Mouse (Mus musculus) hindbrain, embryonic 11.5 days (tissue): ENCODE results near the gene Zc3h18. TPM values are rescaled to one million over a fixed set of nuclear protein-coding genes. Genes with fewer than 3 reads are reported as not detected.

Source experiments
- ATAC-seq: fragments of 200-750 bp; cut with Nextera tagmentation; 2 replicates; pipeline ENCODE4 v1.8.0; 2017; ENCODE audit warnings: mild to moderate bottlenecking, moderate TSS enrichment, moderate library complexity; ENCODE audit not compliant: low FRiP score
- DNase-seq: peaks from one replicate; pipeline ENCODE4 v3.0.0-alpha.2; 2015; ENCODE audit warnings: low spot score
- H3K27ac ChIP-seq: fragments of 300-500 bp; sonication (generic); 2 replicates; pipeline ENCODE4 v1.5.1; 2014; ENCODE audit warnings: mild to moderate bottlenecking, low read depth, low read length
- H3K27me3 ChIP-seq: fragments of 300-500 bp; sonication (generic); 2 replicates; pipeline ENCODE4 v1.6.1; 2014; ENCODE audit warnings: mild to moderate bottlenecking, low read length, moderate library complexity, mixed read lengths; ENCODE audit not compliant: control insufficient read depth, insufficient read depth
- H3K36me3 ChIP-seq: fragments of 300-500 bp; sonication (generic); 2 replicates; pipeline ENCODE4 v1.6.1; 2014; ENCODE audit warnings: mild to moderate bottlenecking, low read length, moderate library complexity, mixed read lengths; ENCODE audit not compliant: control insufficient read depth, insufficient read depth
- H3K4me1 ChIP-seq: fragments of 300-500 bp; sonication (generic); replicated peaks from 2 replicates; pipeline ENCODE4 v1.6.1; 2014; ENCODE audit warnings: low read length, mixed read lengths; ENCODE audit not compliant: control insufficient read depth, insufficient read depth
- H3K4me2 ChIP-seq: fragments of 300-500 bp; sonication (generic); replicated peaks from 2 replicates; pipeline ENCODE4 v1.6.1; 2014; ENCODE audit warnings: mild to moderate bottlenecking, low read depth, low read length
- H3K4me3 ChIP-seq: fragments of 300-500 bp; sonication (generic); 2 replicates; pipeline ENCODE4 v1.5.1; 2014; ENCODE audit warnings: low read depth, low read length
- H3K9ac ChIP-seq: fragments of 300-500 bp; sonication (generic); 2 replicates; pipeline ENCODE4 v1.6.1; 2014; ENCODE audit warnings: low read depth, low read length
- H3K9me3 ChIP-seq: fragments of 300-500 bp; sonication (generic); 2 replicates; pipeline ENCODE4 v1.6.1; 2016; ENCODE audit warnings: low read length; ENCODE audit not compliant: control insufficient read depth
- WGBS: fragments of 180-500 bp; shearing (Covaris S2); extraction: QIAGEN DNeasy Blood & Tissue Kit; methylation state at CpG from one replicate; pipeline ENCODE4 v1.1.7; 2014; 5-methylcytosine and 5-hydroxymethylcytosine counted together
- polyA plus RNA-seq: library from polyadenylated mRNA; unstranded; fragments of >200 nt; fragmentation: Nextera tagmentation; extraction: Ambion mirVana; gene quantifications from 2 replicates; pipeline ENCODE4 v1.2.1, GENCODE M21; 2014

The Zc3h18 gene
- polyA plus RNA-seq, 1 experiment from 2014 or later, result 38.4 TPM

- H3K4me2 ChIP-seq, result no peak overlapping the region
- ATAC-seq (no peak), DNase-seq (no peak)
- WGBS, result 78% methylated on average over 10 of the region's 10 CpGs
- H3K9ac ChIP-seq, result no peak overlapping the region
- no peaks in the 10 kb centered on the region for H3K4me1 ChIP-seq
- H3K4me3 ChIP-seq, result no peak overlapping the region
- H3K27me3 ChIP-seq, result no peaks in the 10 kb centered on the region
- H3K36me3 ChIP-seq, result no peaks in the 10 kb centered on the region
- no peaks in the 10 kb centered on the region for H3K9me3 ChIP-seq
- no peak overlapping the region for H3K27ac ChIP-seq
Observed at GRCm38 (mm10) chr8:122368494-122368893, 7.9 kb upstream of the Zc3h18 start.

GRCm38 (mm10) chr8:122369665-122370064 is 6.7 kb upstream of the Zc3h18 start:
- Histone ChIP-seq H3K27me3 (no peaks in the 10 kb centered on the region), H3K4me1 (no peaks in the 10 kb centered on the region), H3K4me2 (no peak overlapping the region), H3K27ac (no peak overlapping the region), H3K9ac (no peak overlapping the region), H3K36me3 (no peaks in the 10 kb centered on the region), H3K4me3 (no peak overlapping the region), H3K9me3 (no peaks in the 10 kb centered on the region)
- ATAC-seq, result no peak
- 13% methylated on average over 9 of the region's 9 CpGs for WGBS
- DNase-seq, result peak; percentile 79

- Histone ChIP-seq H3K27ac (no peak overlapping the region), H3K4me3 (no peak overlapping the region), H3K9ac (no peak overlapping the region), H3K9me3 (no peaks in the 10 kb centered on the region), H3K36me3 (no peaks in the 10 kb centered on the region), H3K4me1 (no peaks in the 10 kb centered on the region), H3K4me2 (no peak overlapping the region), H3K27me3 (no peaks in the 10 kb centered on the region)
- ATAC-seq, result no peak
- no peak for DNase-seq
- WGBS, result 77% methylated on average over 6 of the region's 6 CpGs
Observed at GRCm38 (mm10) chr8:122371706-122372105, 4.7 kb upstream of the Zc3h18 start.

GRCm38 (mm10) chr8:122375320-122375719 is 1.1 kb upstream of the Zc3h18 start:
- Histone ChIP-seq H3K27me3 (no peaks in the 10 kb centered on the region), H3K9me3 (no peaks in the 10 kb centered on the region), H3K36me3 (0 out of 2 replicates have a peak, but pooled peaks cover 5% of the 10 kb centered on the region), H3K9ac (no peak overlapping the region), H3K4me2 (no peak overlapping the region), H3K4me1 (no peaks in the 10 kb centered on the region; the same call in 1 of the 2 replicates), H3K4me3 (no peak overlapping the region), H3K27ac (no peak overlapping the region)
- ATAC-seq, result no peak
- DNase-seq, result no peak
- WGBS, result 86% methylated on average over 7 of the region's 7 CpGs

GRCm38 (mm10) chr8:122375751-122376364 is 551 bp upstream of the Zc3h18 start:
- peak overlapping the region; percentile 78 for H3K9ac ChIP-seq
- H3K36me3 ChIP-seq, result 0 out of 2 replicates have a peak, but pooled peaks cover 5% of the 10 kb centered on the region
- peak overlapping the region; percentile 77 for H3K4me3 ChIP-seq
- no peaks in the 10 kb centered on the region for H3K9me3 ChIP-seq
- DNase-seq (no peak), ATAC-seq (peak; percentile 73)
- H3K4me2 ChIP-seq, result peak overlapping the region; percentile 33
- WGBS, result 29% methylated on average over 13 of the region's 13 CpGs
- H3K27ac ChIP-seq, result no peak overlapping the region
- H3K4me1 ChIP-seq, result no peaks in the 10 kb centered on the region; the same call in 1 of the 2 replicates
- H3K27me3 ChIP-seq, result no peaks in the 10 kb centered on the region

GRCm38 (mm10) chr8:122383039-122383438 is 6.6 kb downstream of the Zc3h18 start:
- Histone ChIP-seq H3K27ac (no peak overlapping the region), H3K4me2 (no peak overlapping the region), H3K27me3 (no peaks in the 10 kb centered on the region), H3K4me1 (no peaks in the 10 kb centered on the region), H3K9ac (no peak overlapping the region), H3K36me3 (peaks cover 12% of the 10 kb centered on the region), H3K4me3 (no peak overlapping the region), H3K9me3 (no peaks in the 10 kb centered on the region)
- DNase-seq (no peak), ATAC-seq (no peak)
- WGBS, result 83% methylated on average over 4 of the region's 4 CpGs

- H3K4me1 ChIP-seq, result no peaks in the 10 kb centered on the region
- H3K27me3 ChIP-seq, result no peaks in the 10 kb centered on the region
- 91% methylated on average over 3 of the region's 3 CpGs for WGBS
- peaks cover 19% of the 10 kb centered on the region for H3K36me3 ChIP-seq
- no peak for DNase-seq
- ATAC-seq, result no peak
- no peak overlapping the region for H3K4me2 ChIP-seq
- H3K27ac ChIP-seq, result no peak overlapping the region
- no peaks in the 10 kb centered on the region for H3K9me3 ChIP-seq
- no peak overlapping the region for H3K9ac ChIP-seq
- H3K4me3 ChIP-seq, result no peak overlapping the region
Observed at GRCm38 (mm10) chr8:122389357-122389756, 12.9 kb downstream of the Zc3h18 start.

- DNase-seq (no peak), ATAC-seq (no peak)
- no peak overlapping the region for H3K9ac ChIP-seq
- no peaks in the 10 kb centered on the region for H3K4me1 ChIP-seq
- H3K4me2 ChIP-seq, result no peak overlapping the region
- peaks cover 15% of the 10 kb centered on the region; the same call in 1 of the 2 replicates for H3K36me3 ChIP-seq
- 93% methylated on average over 3 of the region's 3 CpGs for WGBS
- H3K4me3 ChIP-seq, result no peak overlapping the region
- H3K27ac ChIP-seq, result no peak overlapping the region
- no peaks in the 10 kb centered on the region for H3K27me3 ChIP-seq
- no peaks in the 10 kb centered on the region for H3K9me3 ChIP-seq
Observed at GRCm38 (mm10) chr8:122390758-122391157, 14.3 kb downstream of the Zc3h18 start.

- Histone ChIP-seq H3K4me3 (no peak overlapping the region), H3K9ac (no peak overlapping the region), H3K9me3 (no peaks in the 10 kb centered on the region), H3K4me1 (no peaks in the 10 kb centered on the region), H3K27me3 (no peaks in the 10 kb centered on the region), H3K36me3 (peaks cover 6% of the 10 kb centered on the region; the same call in 1 of the 2 replicates), H3K4me2 (no peak overlapping the region), H3K27ac (no peak overlapping the region)
- no peak for ATAC-seq
- no peak for DNase-seq
Observed at GRCm38 (mm10) chr8:122393717-122394116, 17.3 kb downstream of the Zc3h18 start.
